Mouse (Mus musculus) frontal cortex, adult 2 months (tissue): ENCODE data around the gene Plcb3. TPM values are rescaled to one million over a fixed set of nuclear protein-coding genes. Genes with fewer than 3 reads are reported as not detected.

Source experiments
- DNase-seq, 2 experiments: peaks; one replicate each; pipeline ENCODE4 v3.0.0; 2022; ENCODE audit warnings: low spot score in 1 of 2; ENCODE audit errors: extremely low spot score in 1 of 2
- polyA plus RNA-seq: library from polyadenylated mRNA; depleted of rRNA; stranded (reverse); fragments of >200 nt; gene quantifications from 2 replicates; pipeline ENCODE4 v1.2.3, GENCODE M21; 2012; rRNA removed

Gene Plcb3
- polyA plus RNA-seq, result 19.6 and 21.8 TPM in 2 replicates

- peak in 1 of 2 experiments; percentile 69 for DNase-seq
Observed at GRCm38 (mm10) chr19:6975537-6976521, at the start of gene Plcb3. TSS of gene Plcb3 (minus strand) at chr19:6976470.

- DNase-seq, result peak in 1 of 2 experiments; percentile 46
Observed at GRCm38 (mm10) chr19:7020224-7020641, 44.0 kb upstream of the Plcb3 start.

- no peak for DNase-seq
Observed at GRCm38 (mm10) chr19:7019191-7019590, 42.9 kb upstream of the Plcb3 start, which contains the start of gene Fermt3. TSS of gene Fermt3 (minus strand) at chr19:7019469.

- no peak for DNase-seq
Observed at GRCm38 (mm10) chr19:7018546-7018945, 42.3 kb upstream of the Plcb3 start.

- no peak for DNase-seq
Observed at GRCm38 (mm10) chr19:7017541-7018457, 41.5 kb upstream of the Plcb3 start.

- no peak for DNase-seq
Observed at GRCm38 (mm10) chr19:7014481-7015135, 38.3 kb upstream of the Plcb3 start.

GRCm38 (mm10) chr19:7013984-7014383 is 37.7 kb upstream of the Plcb3 start:
- DNase-seq, result no peak

- DNase-seq, result no peak
Observed at GRCm38 (mm10) chr19:7012426-7012825, 36.2 kb upstream of the Plcb3 start.

- DNase-seq, result no peak
Observed at GRCm38 (mm10) chr19:7006892-7007593, 30.8 kb upstream of the Plcb3 start.

- DNase-seq, result no peak
Observed at GRCm38 (mm10) chr19:6999360-7000063, 23.2 kb upstream of the Plcb3 start.

- no peak for DNase-seq
Observed at GRCm38 (mm10) chr19:6997721-6998290, 21.5 kb upstream of the Plcb3 start.

GRCm38 (mm10) chr19:6996006-6996405 is 19.7 kb upstream of the Plcb3 start, which contains the start of the genes Nudt22 and Trpt1:
TSS of gene Nudt22 (minus strand) at chr19:6996117.
TSS of gene Trpt1 (plus strand) at chr19:6996131.
- peak; percentile 71 to 88 for DNase-seq

GRCm38 (mm10) chr19:6995255-6995991 is 19.2 kb upstream of the Plcb3 start:
- DNase-seq, result no peak

- DNase-seq, result no peak
Observed at GRCm38 (mm10) chr19:6994489-6994888, 18.2 kb upstream of the Plcb3 start.

GRCm38 (mm10) chr19:6994002-6994401 is 17.7 kb upstream of the Plcb3 start:
- DNase-seq, result no peak

- no peak for DNase-seq
Observed at GRCm38 (mm10) chr19:6993011-6993770, 16.9 kb upstream of the Plcb3 start.
